Mouse (Mus musculus) lung, adult 2 months (tissue): ENCODE results near the gene Rbm15b.

Experiments used
- CTCF ChIP-seq: fragments of 200-500 bp; IDR thresholded peaks from 2 replicates; pipeline ENCODE4 v1.5.1; 2011; ENCODE audit warnings: mild to moderate bottlenecking, low read length, control low read depth; ENCODE audit not compliant: insufficient read depth
- POLR2A ChIP-seq: fragments of 200-500 bp; IDR thresholded peaks from 2 replicates; pipeline ENCODE4 v1.6.1; 2011; ENCODE audit warnings: low read depth, mild to moderate bottlenecking, control low read depth, low read length, borderline replicate concordance; ENCODE audit errors: extremely low read depth

DNA sequence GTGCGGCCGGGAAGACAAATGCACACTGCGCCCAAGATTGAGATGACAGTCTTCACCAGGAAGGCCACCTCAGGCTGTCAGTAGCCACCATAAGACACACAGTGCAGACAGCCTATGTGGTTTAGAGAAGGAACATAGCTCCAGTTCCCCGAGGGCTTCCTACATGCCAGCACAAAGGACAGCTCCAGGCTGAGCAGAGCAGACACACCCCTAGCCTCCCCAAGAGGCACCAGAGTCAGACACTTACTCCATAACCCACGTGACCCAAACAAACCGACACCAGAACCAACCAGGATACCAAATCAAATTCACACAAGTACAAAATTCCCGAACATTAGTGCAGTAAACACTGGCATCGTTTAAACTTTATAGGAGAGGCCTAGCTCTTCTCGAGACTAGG, 2.1 kb upstream of the Rbm15b start:
- TF ChIP-seq POLR2A (no peak), CTCF (no peak)
